Mouse (Mus musculus) spleen, adult 2 months (tissue): ENCODE results near the gene Ttll11.

Experiments used
- CTCF ChIP-seq: fragments of 200-500 bp; IDR thresholded peaks from 2 replicates; pipeline ENCODE4 v1.5.1; 2011; ENCODE audit warnings: mild to moderate bottlenecking, inconsistent platforms; ENCODE audit not compliant: insufficient read depth, insufficient read length, insufficient replicate concordance; ENCODE audit errors: extremely low read depth
- POLR2A ChIP-seq: fragments of 200-500 bp; IDR thresholded peaks from 2 replicates; pipeline ENCODE4 v1.6.1; 2011; ENCODE audit warnings: low read depth, low read length, inconsistent platforms

- no peak for TF ChIP-seq CTCF
- TF ChIP-seq POLR2A, result no peak
Measured at GRCm38 (mm10) chr2:35746638-35747037, 233.1 kb downstream of the Ttll11 start.
